Mouse (Mus musculus): ENCODE measurements at regions not wholly inside any gene's neighbourhood (a gene's known extent, or its start where the extent isn't known, plus 50 kb on each side); places are given as distances from the start of the nearest gene placed in this dataset.

DNA sequence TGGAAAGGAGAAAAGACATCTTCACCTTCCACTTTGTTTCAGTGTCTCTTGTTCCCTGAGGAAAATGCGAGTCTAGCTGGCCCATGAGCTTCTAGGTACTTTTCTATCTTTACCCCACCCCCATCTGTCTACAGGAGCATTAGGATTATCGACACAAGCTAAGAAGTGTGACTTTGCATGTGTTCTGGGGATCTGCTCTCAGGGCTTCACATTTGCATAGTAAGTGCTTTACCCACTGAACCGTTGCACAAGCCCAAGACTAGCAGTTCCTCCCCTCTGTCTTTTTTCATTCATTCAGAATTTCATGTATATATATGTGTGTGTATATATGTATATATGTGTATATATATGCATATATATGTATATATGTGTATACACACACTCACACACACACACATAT lies 162.5 kb upstream of the Arrdc4 start:
- Histone ChIP-seq H3K4me2 (replicated peaks; ENCODE audit: low read depth, low read length, severe bottlenecking) (no peak overlapping the region), H3K27ac (replicated peaks; ENCODE audit: low read depth, low read length) (no peak overlapping the region), H3K36me3 (ENCODE audit: control insufficient read depth, insufficient read depth, low read length) (no peaks in the 10 kb centered on the region), H3K4me3 (replicated peaks; ENCODE audit: low read length) (no peak overlapping the region), H3K27me3 (ENCODE audit: control insufficient read depth, insufficient read depth, low read length) (no peaks in the 10 kb centered on the region), H3K4me1 (ENCODE audit: control insufficient read depth, insufficient read depth, low read length) (no peaks in the 10 kb centered on the region), H3K9me3 (ENCODE audit: control insufficient read depth, low read length) (no peaks in the 10 kb centered on the region), H3K9ac (ENCODE audit: low read depth, low read length, severe bottlenecking) (no peak overlapping the region)
- TF ChIP-seq POLR2A (IDR thresholded peaks at IDR 0.05; ENCODE audit: borderline replicate concordance, extremely low read depth, insufficient read depth, insufficient read length) = no peak
- 89% methylated on average over 3 of the region's 3 CpGs for WGBS
- ATAC-seq (ENCODE audit: low FRiP score, low read depth) (no peak), DNase-seq (ENCODE audit: low spot score) (no peak)

DNA sequence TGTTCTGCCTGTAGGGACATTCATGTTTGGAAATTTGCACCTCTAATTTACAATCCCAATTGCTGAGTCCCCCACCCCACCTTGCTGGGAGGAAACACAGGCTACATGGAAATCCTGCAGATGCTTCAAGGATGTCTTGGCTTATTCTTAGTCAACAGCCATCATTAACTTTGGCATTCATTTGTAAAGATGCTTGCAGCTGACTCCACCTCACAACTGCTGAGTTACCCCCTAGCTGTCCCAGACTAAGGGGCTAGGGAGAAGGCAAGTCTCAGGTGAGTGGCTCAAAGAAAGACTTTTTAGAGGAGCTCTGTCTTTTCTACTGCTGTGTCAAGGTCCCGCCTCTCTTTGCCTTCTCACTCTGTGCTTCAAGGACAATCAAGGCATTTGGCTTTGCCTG lies 160.7 kb upstream of the Arrdc4 start:
- Histone ChIP-seq H3K27me3 (ENCODE audit: control insufficient read depth, insufficient read depth, low read length) (no peaks in the 10 kb centered on the region), H3K36me3 (ENCODE audit: control insufficient read depth, insufficient read depth, low read length) (no peaks in the 10 kb centered on the region), H3K9me3 (ENCODE audit: control insufficient read depth, low read length) (no peaks in the 10 kb centered on the region), H3K4me3 (replicated peaks; ENCODE audit: low read length) (no peak overlapping the region), H3K4me1 (ENCODE audit: control insufficient read depth, insufficient read depth, low read length) (no peaks in the 10 kb centered on the region), H3K4me2 (replicated peaks; ENCODE audit: low read depth, low read length, severe bottlenecking) (no peak overlapping the region), H3K27ac (replicated peaks; ENCODE audit: low read depth, low read length) (no peak overlapping the region), H3K9ac (ENCODE audit: low read depth, low read length, severe bottlenecking) (no peak overlapping the region)
- 88% methylated on average over 1 of the region's 1 CpGs for WGBS
- DNase-seq (ENCODE audit: low spot score) (no peak), ATAC-seq (ENCODE audit: low FRiP score, low read depth) (no peak)
- TF ChIP-seq POLR2A (IDR thresholded peaks at IDR 0.05; ENCODE audit: borderline replicate concordance, extremely low read depth, insufficient read depth, insufficient read length) = no peak

DNA sequence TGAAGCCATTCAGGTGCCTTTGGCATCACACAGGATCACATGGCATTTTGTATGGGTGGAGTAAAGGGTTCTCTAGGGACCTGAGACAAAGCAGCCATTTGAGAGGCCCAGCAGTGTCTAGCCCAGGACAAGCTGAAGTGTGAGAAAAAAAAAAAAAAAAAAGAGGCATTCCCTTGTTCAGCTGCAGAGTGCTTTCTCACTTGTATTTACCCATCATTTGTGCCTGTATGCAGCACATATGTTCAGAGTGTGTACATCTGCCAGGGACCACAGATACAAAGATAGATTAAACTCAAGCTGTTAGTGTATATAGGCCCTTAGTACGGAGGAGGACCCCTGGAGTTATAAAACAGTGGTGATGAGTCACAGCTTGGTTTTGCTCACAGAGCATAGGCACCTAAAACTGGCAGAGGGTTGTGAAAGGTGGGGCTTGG lies 159.4 kb upstream of the Arrdc4 start:
- no peak for TF ChIP-seq POLR2A (IDR thresholded peaks at IDR 0.05; ENCODE audit: borderline replicate concordance, extremely low read depth, insufficient read depth, insufficient read length)
- H3K4me2 ChIP-seq (replicated peaks; ENCODE audit: low read depth, low read length, severe bottlenecking) = no peak overlapping the region
- no peak for ATAC-seq (ENCODE audit: low FRiP score, low read depth)
- no peaks in the 10 kb centered on the region for H3K27me3 ChIP-seq (ENCODE audit: control insufficient read depth, insufficient read depth, low read length)
- H3K4me3 ChIP-seq (replicated peaks; ENCODE audit: low read length) = no peak overlapping the region
- H3K4me1 ChIP-seq (ENCODE audit: control insufficient read depth, insufficient read depth, low read length) = no peaks in the 10 kb centered on the region
- no peaks in the 10 kb centered on the region for H3K9me3 ChIP-seq (ENCODE audit: control insufficient read depth, low read length)
- 54% methylated on average over 1 of the region's 1 CpGs for WGBS
- no peaks in the 10 kb centered on the region for H3K36me3 ChIP-seq (ENCODE audit: control insufficient read depth, insufficient read depth, low read length)
- H3K9ac ChIP-seq (ENCODE audit: low read depth, low read length, severe bottlenecking) = no peak overlapping the region
- H3K27ac ChIP-seq (replicated peaks; ENCODE audit: low read depth, low read length) = no peak overlapping the region
- DNase-seq (ENCODE audit: low spot score) = no peak

DNA sequence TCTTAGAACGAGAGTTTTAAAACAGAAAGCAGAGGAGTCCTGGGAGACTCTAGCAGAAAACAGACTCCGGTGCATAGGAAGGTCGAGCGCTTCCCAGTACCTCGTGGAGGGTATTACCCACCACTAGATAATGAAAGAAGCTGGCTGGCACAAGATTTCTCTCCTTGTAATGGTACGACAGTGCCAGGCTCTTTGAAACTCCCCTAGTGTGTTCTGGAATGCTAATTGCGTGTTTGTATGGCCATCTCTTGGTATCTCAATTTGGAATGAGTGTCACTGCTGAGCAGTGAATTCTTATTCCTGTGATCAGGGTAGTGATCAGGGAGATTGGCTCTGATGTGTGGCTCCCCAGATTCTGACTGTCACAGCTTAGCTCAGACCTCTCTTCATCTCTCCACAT lies 158.8 kb upstream of the Arrdc4 start:
- Histone ChIP-seq H3K27me3 (ENCODE audit: control insufficient read depth, insufficient read depth, low read length) (no peaks in the 10 kb centered on the region), H3K4me2 (replicated peaks; ENCODE audit: low read depth, low read length, severe bottlenecking) (no peak overlapping the region), H3K27ac (replicated peaks; ENCODE audit: low read depth, low read length) (no peak overlapping the region), H3K36me3 (ENCODE audit: control insufficient read depth, insufficient read depth, low read length) (no peaks in the 10 kb centered on the region), H3K9me3 (ENCODE audit: control insufficient read depth, low read length) (no peaks in the 10 kb centered on the region), H3K4me1 (ENCODE audit: control insufficient read depth, insufficient read depth, low read length) (no peaks in the 10 kb centered on the region), H3K9ac (ENCODE audit: low read depth, low read length, severe bottlenecking) (no peak overlapping the region), H3K4me3 (replicated peaks; ENCODE audit: low read length) (no peak overlapping the region)
- WGBS = 88% methylated on average over 7 of the region's 7 CpGs
- ATAC-seq (ENCODE audit: low FRiP score, low read depth) = no peak
- TF ChIP-seq POLR2A (IDR thresholded peaks at IDR 0.05; ENCODE audit: borderline replicate concordance, extremely low read depth, insufficient read depth, insufficient read length) = no peak
- no peak for DNase-seq (ENCODE audit: low spot score)

DNA sequence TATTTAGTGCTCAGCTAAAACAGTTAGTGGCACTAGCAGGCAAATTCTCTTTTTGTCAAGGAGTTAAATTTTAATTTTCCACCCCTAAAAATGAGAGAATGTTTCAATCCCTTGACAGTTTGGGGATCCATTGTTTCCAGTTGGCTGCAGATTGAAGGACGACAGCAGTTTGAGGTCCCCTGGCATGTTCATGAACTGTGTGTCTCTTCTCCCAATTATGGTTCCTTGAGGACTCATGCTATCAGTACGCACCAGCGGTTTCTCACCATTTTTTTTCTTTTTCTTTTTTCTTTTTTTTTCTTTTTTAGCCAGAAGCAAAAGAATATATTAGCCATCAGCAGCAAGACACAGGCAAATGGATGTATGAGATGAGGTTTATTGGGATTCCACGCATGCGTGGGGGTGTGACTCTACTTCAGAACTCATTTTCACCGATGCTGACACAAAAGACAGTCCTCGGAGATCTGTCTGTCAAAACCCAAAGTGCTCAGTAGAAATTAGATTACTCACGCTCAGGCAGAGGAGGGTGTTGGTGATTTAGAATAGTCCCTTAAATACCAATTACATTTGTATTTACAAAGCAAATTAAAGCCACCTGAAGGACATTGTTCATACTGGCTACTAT lies 157.8 kb upstream of the Arrdc4 start:
- 78% methylated on average over 8 of the region's 8 CpGs for WGBS
- no peaks in the 10 kb centered on the region for H3K9me3 ChIP-seq (ENCODE audit: control insufficient read depth, low read length)
- no peak for ATAC-seq (ENCODE audit: low FRiP score, low read depth)

DNA sequence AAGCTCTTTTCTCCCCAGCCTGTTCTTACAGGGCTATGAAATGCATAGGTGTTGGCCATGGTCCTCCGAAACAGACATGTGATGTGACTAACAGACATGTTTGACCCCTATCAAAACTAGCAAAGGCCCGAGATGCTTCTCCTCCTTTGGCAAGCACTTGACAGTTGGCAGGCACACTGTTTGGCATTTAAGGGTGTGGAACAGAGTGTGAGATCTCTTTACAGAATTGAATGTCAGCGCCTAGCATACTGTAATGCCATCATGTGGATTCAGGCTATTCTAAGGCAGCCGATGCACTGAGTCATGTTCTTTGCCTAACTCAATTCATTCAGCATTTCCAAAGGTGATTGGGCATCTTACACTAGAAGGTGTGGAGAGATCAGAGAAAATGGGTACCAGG lies 156.8 kb upstream of the Arrdc4 start:
- TF ChIP-seq POLR2A (IDR thresholded peaks at IDR 0.05; ENCODE audit: borderline replicate concordance, extremely low read depth, insufficient read depth, insufficient read length) = no peak
- ATAC-seq (ENCODE audit: low FRiP score, low read depth) (no peak), DNase-seq (ENCODE audit: low spot score) (no peak)
- H3K27ac ChIP-seq (replicated peaks; ENCODE audit: low read depth, low read length) = no peak overlapping the region
- H3K4me3 ChIP-seq (replicated peaks; ENCODE audit: low read length) = no peak overlapping the region
- no peaks in the 10 kb centered on the region for H3K27me3 ChIP-seq (ENCODE audit: control insufficient read depth, insufficient read depth, low read length)
- H3K4me2 ChIP-seq (replicated peaks; ENCODE audit: low read depth, low read length, severe bottlenecking) = no peak overlapping the region
- 89% methylated on average over 4 of the region's 4 CpGs for WGBS
- no peaks in the 10 kb centered on the region for H3K9me3 ChIP-seq (ENCODE audit: control insufficient read depth, low read length)
- H3K9ac ChIP-seq (ENCODE audit: low read depth, low read length, severe bottlenecking) = no peak overlapping the region
- no peaks in the 10 kb centered on the region for H3K4me1 ChIP-seq (ENCODE audit: control insufficient read depth, insufficient read depth, low read length)
- H3K36me3 ChIP-seq (ENCODE audit: control insufficient read depth, insufficient read depth, low read length) = no peaks in the 10 kb centered on the region

More for the DNA sequence above, 157.8 kb upstream of the Arrdc4 start:
- Histone ChIP-seq H3K9ac (ENCODE audit: low read depth, low read length, severe bottlenecking) (no peak overlapping the region), H3K36me3 (ENCODE audit: control insufficient read depth, insufficient read depth, low read length) (no peaks in the 10 kb centered on the region), H3K4me2 (replicated peaks; ENCODE audit: low read depth, low read length, severe bottlenecking) (no peak overlapping the region), H3K27me3 (ENCODE audit: control insufficient read depth, insufficient read depth, low read length) (no peaks in the 10 kb centered on the region), H3K4me1 (ENCODE audit: control insufficient read depth, insufficient read depth, low read length) (no peaks in the 10 kb centered on the region), H3K27ac (replicated peaks; ENCODE audit: low read depth, low read length) (no peak overlapping the region), H3K4me3 (replicated peaks; ENCODE audit: low read length) (no peak overlapping the region)
- no peak for TF ChIP-seq POLR2A (IDR thresholded peaks at IDR 0.05; ENCODE audit: borderline replicate concordance, extremely low read depth, insufficient read depth, insufficient read length)
- DNase-seq (ENCODE audit: low spot score) = no peak
